ENCODE assay signal across 8 mouse cellular contexts in the genomic region with DNA sequence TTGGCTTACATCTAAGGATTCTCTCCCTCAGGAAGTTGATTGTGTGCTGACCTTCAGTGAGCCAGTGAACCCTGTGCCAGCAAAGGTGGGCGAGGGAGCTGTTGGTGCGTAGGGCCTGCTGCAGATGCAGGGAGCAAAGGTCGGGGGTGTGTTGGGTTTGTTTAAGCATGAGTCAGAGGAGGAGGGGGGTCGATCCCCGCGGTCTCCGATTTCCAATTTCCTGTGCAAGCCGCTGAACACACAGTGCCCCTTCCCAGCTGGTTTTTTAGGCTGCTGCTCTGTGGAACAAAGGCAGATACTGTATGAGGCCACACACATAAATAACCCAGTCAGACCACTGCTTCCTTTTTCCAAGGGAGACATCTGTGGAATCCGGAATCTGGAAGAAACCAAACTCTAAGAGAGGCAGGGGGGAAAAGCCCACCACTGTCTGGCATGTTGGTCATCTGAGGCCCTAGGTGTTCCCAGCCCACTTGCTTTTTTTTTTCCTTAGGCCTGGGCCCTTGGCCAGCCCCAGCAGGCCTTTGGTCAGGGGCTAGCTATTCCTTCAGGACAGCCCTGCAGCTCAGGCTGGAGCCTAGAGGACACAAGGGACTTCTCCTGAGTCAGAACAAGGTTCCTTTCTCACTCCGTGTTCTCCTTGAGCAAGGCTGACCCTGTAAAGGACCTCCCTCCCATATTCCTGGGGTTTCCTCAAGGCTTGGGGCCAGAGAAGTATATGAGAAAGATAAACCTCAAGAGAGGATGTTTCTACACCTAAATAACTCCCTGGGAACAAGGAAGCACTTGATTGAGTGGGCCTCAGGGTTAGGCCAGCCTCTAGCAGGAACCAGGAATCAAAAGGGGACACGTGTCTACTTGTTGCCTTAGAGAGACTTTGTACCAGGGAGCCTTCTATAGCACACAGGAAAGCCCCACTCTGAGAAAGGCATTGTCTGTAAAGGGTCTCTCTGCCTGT.
DNase-seq lines count a peak whose midpoint lies in the region; ATAC-seq and TF ChIP-seq lines count a peak whose summit lies in the region.

No protein-coding gene starts in this region.

- 0 out of 2 replicates have a peak, but pooled peaks have one; percentile 65 for TF ChIP-seq EP300 in heart, postnatal 0 days (IDR thresholded peaks at IDR 0.05; ENCODE audit: low read depth)

- no peaks in the 10 kb centered on the region for H3K9me3 ChIP-seq in forebrain, embryonic 10.5 days
- H3K9me3 ChIP-seq in heart, postnatal 0 days (replicated peaks; ENCODE audit: control insufficient read depth, low read length), result no peaks in the 10 kb centered on the region
- no peaks in the 10 kb centered on the region for H3K9me3 ChIP-seq in stomach, embryonic 16.5 days (replicated peaks; ENCODE audit: control insufficient read depth, low read length)

- TF ChIP-seq CTCF in heart, postnatal 0 days (IDR thresholded peaks at IDR 0.05; ENCODE audit: low read depth), result no peak

- peak; percentile 79 for ATAC-seq in heart, postnatal 0 days (ENCODE audit: insufficient read depth, low read depth)
- peak; percentile 84 for ATAC-seq in stomach, embryonic 16.5 days (ENCODE audit: insufficient read depth, low FRiP score)
- ATAC-seq in erythroblast, adult 5-6 weeks (replicated peaks; ENCODE audit: low FRiP score, poor library complexity, severe bottlenecking), result no peak

- no peak overlapping the region; the same call in 1 of the 2 replicates for H3K9ac ChIP-seq in heart, postnatal 0 days (replicated peaks; ENCODE audit: low read depth, low read length)
- H3K9ac ChIP-seq in stomach, embryonic 16.5 days (ENCODE audit: low read length), result peak overlapping the region; percentile 66

- H3K27me3 ChIP-seq in forebrain, embryonic 10.5 days (ENCODE audit: poor library complexity, severe bottlenecking), result no peaks in the 10 kb centered on the region
- H3K27me3 ChIP-seq in heart, postnatal 0 days (ENCODE audit: control insufficient read depth, insufficient read depth, low read length), result no peaks in the 10 kb centered on the region
- no peaks in the 10 kb centered on the region for H3K27me3 ChIP-seq in stomach, embryonic 16.5 days (ENCODE audit: control insufficient read depth, insufficient read depth, low read length)

- H3K27ac ChIP-seq in forebrain, embryonic 10.5 days, result peak overlapping the region; percentile 94
- peak overlapping the region; percentile 94 for H3K27ac ChIP-seq in heart, postnatal 0 days (ENCODE audit: low read depth)
- H3K27ac ChIP-seq in stomach, embryonic 16.5 days (ENCODE audit: low read length), result peak overlapping the region; percentile 99

- no peaks in the 10 kb centered on the region for H3K36me3 ChIP-seq in forebrain, embryonic 10.5 days (replicated peaks)
- H3K36me3 ChIP-seq in heart, postnatal 0 days (replicated peaks; ENCODE audit: control insufficient read depth, insufficient read depth, low read length), result no peaks in the 10 kb centered on the region
- H3K36me3 ChIP-seq in stomach, embryonic 16.5 days (ENCODE audit: control insufficient read depth, insufficient read depth, low read length), result no peaks in the 10 kb centered on the region

- H3K4me3 ChIP-seq in forebrain, embryonic 10.5 days, result peak overlapping the region; percentile 28
- no peak overlapping the region for H3K4me3 ChIP-seq in heart, postnatal 0 days (ENCODE audit: low read depth, low read length)
- no peak overlapping the region for H3K4me3 ChIP-seq in stomach, embryonic 16.5 days (replicated peaks; ENCODE audit: low read length)

- no peak overlapping the region for H3K4me2 ChIP-seq in heart, postnatal 0 days (ENCODE audit: low read depth, low read length)
- peak overlapping the region; percentile 8; the same call in 1 of the 2 replicates for H3K4me2 ChIP-seq in stomach, embryonic 16.5 days (ENCODE audit: low read depth, low read length)

- DNase-seq in CD4-positive helper T cell, adult 2 months (ENCODE audit: low read depth, low spot score), result peak; percentile 55
- peak; percentile 53 for DNase-seq in ZHBTc4 (ENCODE audit: low read depth, low spot score)
- peak; percentile 86 for DNase-seq in forebrain, embryonic 10.5 days (ENCODE audit: extremely low spot score, low spot score)
- DNase-seq in heart, postnatal 0 days (ENCODE audit: low spot score), result peak; percentile 84
- DNase-seq in kidney, postnatal 10 days, result peak; percentile 90
- DNase-seq in lung, postnatal 36 days, result peak; percentile 82

- H3K4me1 ChIP-seq in forebrain, embryonic 10.5 days, result peaks cover 54% of the 10 kb centered on the region
- peaks cover 62% of the 10 kb centered on the region for H3K4me1 ChIP-seq in heart, postnatal 0 days (ENCODE audit: control insufficient read depth, insufficient read depth)
- peaks cover 52% of the 10 kb centered on the region for H3K4me1 ChIP-seq in stomach, embryonic 16.5 days (ENCODE audit: control insufficient read depth, insufficient read depth, low read length)

- WGBS in forebrain, embryonic 10.5 days, result 5% methylated on average over 11 of the region's 11 CpGs
- 17% methylated on average over 11 of the region's 11 CpGs for WGBS in heart, postnatal 0 days
- 2% methylated on average over 11 of the region's 11 CpGs for WGBS in stomach, embryonic 16.5 days
